Mouse (Mus musculus): Measurements from ENCODE around the gene Il20ra. TPM values are rescaled to one million over a fixed set of nuclear protein-coding genes. Genes with fewer than 3 reads are reported as not detected.

Il20ra gene
- 0.16 TPM in 1 of 2 replicates, not detected in the other for total RNA-seq (2012; rRNA removed)

- in situ Hi-C loops (cut with MboI; ENCODE audit: low sequenced_read_pairs in 2 of 2, unreplicated experiment in 2 of 2) = loop anchor here (25.0 kb wide), 3 partner anchors 200 to 400 kb away; partner anchors contain the start of gene Pex7 (in 1 of the 2)
- H3K27ac ChIP-seq (ENCODE audit: insufficient read depth, low read depth, low read length, poor library complexity, severe bottlenecking) = no peak within 1 kb of the TSS
Observed at GRCm38 (mm10) chr10:19712421-19712836, at the start of gene Il20ra. Gene Il20ra (plus strand): TSS chr10:19712570.

GRCm38 (mm10) chr10:19668973-19669372, 43.4 kb upstream of the Il20ra start:
- DNase-seq (ENCODE audit: low read depth, low spot score) = no peak
- in situ Hi-C loops (cut with MboI; ENCODE audit: low sequenced_read_pairs in 2 of 2, unreplicated experiment in 2 of 2) = no loop called here
- no peak overlapping the region for H3K4me3 ChIP-seq (ENCODE audit: insufficient read depth in 1 of 2, low read depth in 1 of 2, low read length in 2 of 2, poor library complexity in 1 of 2, severe bottlenecking in 1 of 2)

More at GRCm38 (mm10) chr10:19712421-19712836, at the start of gene Il20ra:
- Histone ChIP-seq H3K4me1 (ENCODE audit: control insufficient read depth in 2 of 2, insufficient read depth in 2 of 2, low read length in 2 of 2, poor library complexity in 1 of 2) (no peaks in the 10 kb centered on the region), H3K9me3 (ENCODE audit: control insufficient read depth, insufficient read depth, low read depth, low read length) (no peaks in the 10 kb centered on the region), H3K4me3 (ENCODE audit: insufficient read depth in 1 of 2, low read depth in 1 of 2, low read length in 2 of 2, poor library complexity in 1 of 2, severe bottlenecking in 1 of 2) (peak within 1 kb of the TSS; percentile 59 to 66), H3K9ac (ENCODE audit: insufficient read depth, low read depth, low read length, poor library complexity, severe bottlenecking) (peak within 1 kb of the TSS; percentile 74), H3K36me3 (ENCODE audit: control insufficient read depth, insufficient read depth, low read length, poor library complexity, severe bottlenecking) (no peaks in the 10 kb centered on the region)
- peak; percentile 24 for DNase-seq (ENCODE audit: low read depth, low spot score)
- no peak for TF ChIP-seq ZNF384 (IDR thresholded peaks at IDR 0.05; ENCODE audit: low read depth, low read length)
- no peak for TF ChIP-seq MAFK (IDR thresholded peaks at IDR 0.05; ENCODE audit: insufficient read depth, low read depth, low read length)
- TF ChIP-seq CHD2 (IDR thresholded peaks at IDR 0.05; ENCODE audit: low read depth, low read length) = no peak
- no peak for TF ChIP-seq HCFC1 (IDR thresholded peaks at IDR 0.05; ENCODE audit: borderline replicate concordance, insufficient read depth, low read length)
- no peak for TF ChIP-seq ZC3H11A (IDR thresholded peaks at IDR 0.05; ENCODE audit: borderline replicate concordance, low read depth, low read length)

GRCm38 (mm10) chr10:19672015-19672414, 40.4 kb upstream of the Il20ra start:
- H3K9me3 ChIP-seq (ENCODE audit: control insufficient read depth, insufficient read depth, low read depth, low read length) = no peaks in the 10 kb centered on the region

More at GRCm38 (mm10) chr10:19668973-19669372, 43.4 kb upstream of the Il20ra start:
- Histone ChIP-seq H3K9me3 (ENCODE audit: control insufficient read depth, insufficient read depth, low read depth, low read length) (no peaks in the 10 kb centered on the region), H3K4me1 (ENCODE audit: control insufficient read depth in 2 of 2, insufficient read depth in 2 of 2, low read length in 2 of 2, poor library complexity in 1 of 2) (no peaks in the 10 kb centered on the region), H3K9ac (ENCODE audit: insufficient read depth, low read depth, low read length, poor library complexity, severe bottlenecking) (no peak overlapping the region), H3K36me3 (ENCODE audit: control insufficient read depth, insufficient read depth, low read length, poor library complexity, severe bottlenecking) (no peaks in the 10 kb centered on the region), H3K27ac (ENCODE audit: insufficient read depth, low read depth, low read length, poor library complexity, severe bottlenecking) (no peak overlapping the region)
- TF ChIP-seq CHD2 (IDR thresholded peaks at IDR 0.05; ENCODE audit: low read depth, low read length) (no peak), ZC3H11A (IDR thresholded peaks at IDR 0.05; ENCODE audit: borderline replicate concordance, low read depth, low read length) (no peak), MAFK (IDR thresholded peaks at IDR 0.05; ENCODE audit: insufficient read depth, low read depth, low read length) (no peak), HCFC1 (IDR thresholded peaks at IDR 0.05; ENCODE audit: borderline replicate concordance, insufficient read depth, low read length) (no peak), ZNF384 (IDR thresholded peaks at IDR 0.05; ENCODE audit: low read depth, low read length) (no peak)

GRCm38 (mm10) chr10:19673146-19673545, 39.2 kb upstream of the Il20ra start:
- TF ChIP-seq CHD2 (IDR thresholded peaks at IDR 0.05; ENCODE audit: low read depth, low read length) (no peak), ZC3H11A (IDR thresholded peaks at IDR 0.05; ENCODE audit: borderline replicate concordance, low read depth, low read length) (no peak), ZNF384 (IDR thresholded peaks at IDR 0.05; ENCODE audit: low read depth, low read length) (no peak), MAFK (IDR thresholded peaks at IDR 0.05; ENCODE audit: insufficient read depth, low read depth, low read length) (no peak), HCFC1 (IDR thresholded peaks at IDR 0.05; ENCODE audit: borderline replicate concordance, insufficient read depth, low read length) (no peak)
- H3K36me3 ChIP-seq (ENCODE audit: control insufficient read depth, insufficient read depth, low read length, poor library complexity, severe bottlenecking) = no peaks in the 10 kb centered on the region
- H3K9me3 ChIP-seq (ENCODE audit: control insufficient read depth, insufficient read depth, low read depth, low read length) = no peaks in the 10 kb centered on the region
- in situ Hi-C loops (cut with MboI; ENCODE audit: low sequenced_read_pairs in 2 of 2, unreplicated experiment in 2 of 2) = no loop called here
- no peak overlapping the region for H3K27ac ChIP-seq (ENCODE audit: insufficient read depth, low read depth, low read length, poor library complexity, severe bottlenecking)
- DNase-seq (ENCODE audit: low read depth, low spot score) = no peak
- no peak overlapping the region for H3K9ac ChIP-seq (ENCODE audit: insufficient read depth, low read depth, low read length, poor library complexity, severe bottlenecking)
- no peak overlapping the region for H3K4me3 ChIP-seq (ENCODE audit: insufficient read depth in 1 of 2, low read depth in 1 of 2, low read length in 2 of 2, poor library complexity in 1 of 2, severe bottlenecking in 1 of 2)
- H3K4me1 ChIP-seq (ENCODE audit: control insufficient read depth in 2 of 2, insufficient read depth in 2 of 2, low read length in 2 of 2, poor library complexity in 1 of 2) = no peaks in the 10 kb centered on the region

More at GRCm38 (mm10) chr10:19672015-19672414, 40.4 kb upstream of the Il20ra start:
- no peak overlapping the region for H3K27ac ChIP-seq (ENCODE audit: insufficient read depth, low read depth, low read length, poor library complexity, severe bottlenecking)
- H3K36me3 ChIP-seq (ENCODE audit: control insufficient read depth, insufficient read depth, low read length, poor library complexity, severe bottlenecking) = no peaks in the 10 kb centered on the region
- TF ChIP-seq ZNF384 (IDR thresholded peaks at IDR 0.05; ENCODE audit: low read depth, low read length) (no peak), HCFC1 (IDR thresholded peaks at IDR 0.05; ENCODE audit: borderline replicate concordance, insufficient read depth, low read length) (no peak), MAFK (IDR thresholded peaks at IDR 0.05; ENCODE audit: insufficient read depth, low read depth, low read length) (no peak), ZC3H11A (IDR thresholded peaks at IDR 0.05; ENCODE audit: borderline replicate concordance, low read depth, low read length) (no peak), CHD2 (IDR thresholded peaks at IDR 0.05; ENCODE audit: low read depth, low read length) (no peak)
- DNase-seq (ENCODE audit: low read depth, low spot score) = no peak
- in situ Hi-C loops (cut with MboI; ENCODE audit: low sequenced_read_pairs in 2 of 2, unreplicated experiment in 2 of 2) = no loop called here
- no peaks in the 10 kb centered on the region for H3K4me1 ChIP-seq (ENCODE audit: control insufficient read depth in 2 of 2, insufficient read depth in 2 of 2, low read length in 2 of 2, poor library complexity in 1 of 2)
- no peak overlapping the region for H3K4me3 ChIP-seq (ENCODE audit: insufficient read depth in 1 of 2, low read depth in 1 of 2, low read length in 2 of 2, poor library complexity in 1 of 2, severe bottlenecking in 1 of 2)
- no peak overlapping the region for H3K9ac ChIP-seq (ENCODE audit: insufficient read depth, low read depth, low read length, poor library complexity, severe bottlenecking)

All from ES-E14 (cell line).